Mouse (Mus musculus) intestine, embryonic 15.5 days (tissue): ENCODE measurements at regions not wholly inside any gene's neighbourhood (a gene's known extent, or its start where the extent isn't known, plus 50 kb on each side); places are given as distances from the start of the nearest gene placed in this dataset.

Experiments
- ATAC-seq: fragments of 200-750 bp; cut with Nextera tagmentation; 2 replicates; pipeline ENCODE4 v1.8.0; 2017; ENCODE audit warnings: moderate TSS enrichment, moderate library complexity
- H3K27ac ChIP-seq: fragments of 300-500 bp; sonication (generic); 2 replicates; pipeline ENCODE4 v1.5.1; 2015; ENCODE audit warnings: mild to moderate bottlenecking, inconsistent platforms
- H3K27me3 ChIP-seq: fragments of 300-500 bp; sonication (generic); replicated peaks from 2 replicates; pipeline ENCODE4 v1.6.1; 2015; ENCODE audit warnings: inconsistent platforms
- H3K36me3 ChIP-seq: fragments of 300-500 bp; sonication (generic); 2 replicates; pipeline ENCODE4 v1.6.1; 2015; ENCODE audit warnings: inconsistent platforms
- H3K4me1 ChIP-seq: fragments of 300-500 bp; sonication (generic); replicated peaks from 2 replicates; pipeline ENCODE4 v1.6.1; 2015; ENCODE audit warnings: inconsistent platforms
- H3K4me2 ChIP-seq: fragments of 300-500 bp; sonication (generic); replicated peaks from 2 replicates; pipeline ENCODE4 v1.6.1; 2015; ENCODE audit warnings: mild to moderate bottlenecking, inconsistent platforms
- H3K4me3 ChIP-seq: fragments of 300-500 bp; sonication (generic); replicated peaks from 2 replicates; pipeline ENCODE4 v1.5.1; 2015; ENCODE audit warnings: inconsistent platforms
- H3K9ac ChIP-seq: fragments of 300-500 bp; sonication (generic); 2 replicates; pipeline ENCODE4 v1.6.1; 2015; ENCODE audit warnings: inconsistent platforms
- H3K9me3 ChIP-seq: fragments of 300-500 bp; sonication (generic); 2 replicates; pipeline ENCODE4 v1.6.1; 2016; ENCODE audit warnings: inconsistent platforms
- WGBS: fragments of 180-500 bp; shearing (Covaris S2); methylation state at CpG from one replicate; pipeline ENCODE4 v1.1.7; 2015; 5-methylcytosine and 5-hydroxymethylcytosine counted together

DNA sequence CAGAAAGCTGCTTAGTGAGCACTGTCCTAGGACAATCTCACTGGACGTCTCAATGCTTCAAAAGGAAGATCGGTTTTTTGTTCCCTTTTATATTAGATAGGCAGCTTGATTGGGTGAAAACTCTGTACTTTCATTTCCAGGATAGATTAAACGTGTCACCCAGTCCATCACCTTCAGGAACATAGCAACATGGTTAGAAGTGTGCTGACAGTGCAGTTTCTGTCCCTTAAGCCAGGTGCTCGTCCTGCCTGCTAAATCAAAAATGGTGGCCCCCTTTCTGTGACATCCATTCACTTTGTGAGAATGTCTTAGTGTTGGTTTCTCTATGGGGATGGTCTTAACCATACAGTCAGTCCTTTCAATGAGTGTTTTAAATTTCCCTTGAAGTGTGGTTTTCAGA, 160.9 kb upstream of the Sh3bp4 start:
- Histone ChIP-seq H3K4me3 (no peak overlapping the region), H3K27ac (no peak overlapping the region), H3K27me3 (no peaks in the 10 kb centered on the region), H3K36me3 (no peaks in the 10 kb centered on the region), H3K4me1 (0 out of 2 replicates have a peak, but pooled peaks cover 2% of the 10 kb centered on the region), H3K4me2 (no peak overlapping the region), H3K9ac (no peak overlapping the region), H3K9me3 (no peaks in the 10 kb centered on the region)
- WGBS, result 78% methylated on average over 4 of the region's 4 CpGs
- ATAC-seq, result no peak

- H3K9me3 ChIP-seq, result no peaks in the 10 kb centered on the region
- 85% methylated on average over 6 of the region's 6 CpGs for WGBS
- no peaks in the 10 kb centered on the region for H3K27me3 ChIP-seq
- no peak overlapping the region for H3K27ac ChIP-seq
- H3K4me3 ChIP-seq, result no peak overlapping the region
- H3K36me3 ChIP-seq, result no peaks in the 10 kb centered on the region
- 0 out of 2 replicates have a peak, but pooled peaks cover 2% of the 10 kb centered on the region for H3K4me1 ChIP-seq
- H3K4me2 ChIP-seq, result no peak overlapping the region
- ATAC-seq, result no peak
- no peak overlapping the region for H3K9ac ChIP-seq
These were observed 160.2 kb upstream of the Sh3bp4 start for GRCm38 (mm10) chr1:88909864-88910573.

GRCm38 (mm10) chr1:88911724-88912123, 158.5 kb upstream of the Sh3bp4 start:
- H3K4me1 ChIP-seq, result 0 out of 2 replicates have a peak, but pooled peaks cover 2% of the 10 kb centered on the region
- no peak for ATAC-seq
- no peak overlapping the region for H3K4me2 ChIP-seq
- H3K27me3 ChIP-seq, result no peaks in the 10 kb centered on the region
- 64% methylated on average over 5 of the region's 5 CpGs for WGBS
- H3K4me3 ChIP-seq, result no peak overlapping the region
- no peaks in the 10 kb centered on the region for H3K9me3 ChIP-seq
- no peak overlapping the region for H3K27ac ChIP-seq
- H3K36me3 ChIP-seq, result no peaks in the 10 kb centered on the region
- H3K9ac ChIP-seq, result no peak overlapping the region

DNA sequence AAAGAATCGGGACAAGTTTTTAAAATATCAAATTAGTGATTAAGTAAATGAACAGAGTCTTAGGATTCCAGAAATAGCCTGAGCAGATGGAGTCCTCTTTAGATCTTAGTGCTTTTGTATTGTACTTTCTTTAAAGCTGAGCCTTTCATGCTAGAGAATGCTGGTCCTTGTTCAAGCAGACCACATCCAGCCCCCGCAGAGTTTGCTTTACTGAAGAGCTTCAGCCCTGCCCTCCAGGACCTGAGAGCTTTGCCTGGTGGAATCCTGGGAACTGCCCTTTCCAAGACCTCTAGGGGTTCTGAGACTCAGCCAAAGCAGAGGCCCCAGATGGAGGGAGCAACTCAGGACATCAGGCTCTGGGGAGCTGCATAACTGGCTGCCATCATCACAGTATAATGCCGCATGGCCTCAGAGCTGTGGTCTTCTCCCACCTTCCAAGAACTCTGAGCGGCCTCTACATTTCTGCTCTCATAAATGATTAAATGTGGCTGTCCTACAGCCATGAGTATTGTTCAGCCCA, 153.6 kb upstream of the Sh3bp4 start:
- WGBS, result 83% methylated on average over 4 of the region's 4 CpGs
- H3K27me3 ChIP-seq, result no peaks in the 10 kb centered on the region
- H3K27ac ChIP-seq, result no peak overlapping the region
- H3K9me3 ChIP-seq, result no peaks in the 10 kb centered on the region
- H3K9ac ChIP-seq, result no peak overlapping the region
- no peaks in the 10 kb centered on the region for H3K36me3 ChIP-seq
- H3K4me2 ChIP-seq, result no peak overlapping the region
- no peak for ATAC-seq
- H3K4me3 ChIP-seq, result no peak overlapping the region
- no peaks in the 10 kb centered on the region for H3K4me1 ChIP-seq

DNA sequence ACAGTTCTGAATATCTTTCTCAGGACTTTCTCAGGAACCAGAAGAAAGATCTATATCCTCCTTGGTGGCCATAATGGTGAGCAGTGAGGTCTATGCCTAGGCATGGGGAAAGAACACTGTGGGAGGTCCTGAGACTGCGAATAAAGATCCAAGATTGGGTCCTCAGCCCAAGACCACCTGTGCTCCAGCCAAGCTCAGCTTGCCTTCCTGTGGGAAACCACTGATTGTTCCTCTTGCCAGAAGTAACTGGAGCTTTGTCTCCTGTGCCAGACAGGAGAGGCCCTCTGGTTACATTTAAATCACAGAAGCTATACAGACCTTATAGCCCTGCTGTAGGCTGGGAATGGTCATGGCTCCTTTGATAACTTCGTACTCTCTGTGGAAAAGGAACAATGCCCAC, 148.8 kb upstream of the Sh3bp4 start:
- no peak overlapping the region for H3K4me2 ChIP-seq
- WGBS, result 83% methylated on average over 2 of the region's 2 CpGs
- no peaks in the 10 kb centered on the region for H3K36me3 ChIP-seq
- H3K9ac ChIP-seq, result no peak overlapping the region
- no peak overlapping the region for H3K27ac ChIP-seq
- H3K4me3 ChIP-seq, result no peak overlapping the region
- H3K27me3 ChIP-seq, result no peaks in the 10 kb centered on the region
- H3K4me1 ChIP-seq, result 0 out of 2 replicates have a peak, but pooled peaks cover 3% of the 10 kb centered on the region
- ATAC-seq, result no peak
- no peaks in the 10 kb centered on the region for H3K9me3 ChIP-seq

- H3K4me3 ChIP-seq, result no peak overlapping the region
- 60% methylated on average over 7 of the region's 7 CpGs for WGBS
- no peak overlapping the region for H3K4me2 ChIP-seq
- H3K4me1 ChIP-seq, result 0 out of 2 replicates have a peak, but pooled peaks cover 3% of the 10 kb centered on the region
- H3K27ac ChIP-seq, result no peak overlapping the region
- H3K27me3 ChIP-seq, result no peaks in the 10 kb centered on the region
- H3K36me3 ChIP-seq, result no peaks in the 10 kb centered on the region
- ATAC-seq, result peak; percentile 81
- H3K9me3 ChIP-seq, result no peaks in the 10 kb centered on the region
- H3K9ac ChIP-seq, result no peak overlapping the region
These were observed 146.2 kb upstream of the Sh3bp4 start for GRCm38 (mm10) chr1:88923791-88924581.

- no peaks in the 10 kb centered on the region for H3K4me1 ChIP-seq
- no peak overlapping the region for H3K4me2 ChIP-seq
- ATAC-seq, result no peak
- no peaks in the 10 kb centered on the region for H3K9me3 ChIP-seq
- 78% methylated on average over 1 of the region's 1 CpGs for WGBS
- H3K36me3 ChIP-seq, result no peaks in the 10 kb centered on the region
- H3K27me3 ChIP-seq, result no peaks in the 10 kb centered on the region
- no peak overlapping the region for H3K4me3 ChIP-seq
- H3K27ac ChIP-seq, result no peak overlapping the region
- no peak overlapping the region for H3K9ac ChIP-seq
These were observed 135.0 kb upstream of the Sh3bp4 start for GRCm38 (mm10) chr1:88935191-88935590.

GRCm38 (mm10) chr1:88935779-88936178, 134.4 kb upstream of the Sh3bp4 start:
- H3K27me3 ChIP-seq, result no peaks in the 10 kb centered on the region
- H3K4me1 ChIP-seq, result no peaks in the 10 kb centered on the region
- no peaks in the 10 kb centered on the region for H3K36me3 ChIP-seq
- H3K9ac ChIP-seq, result no peak overlapping the region
- H3K27ac ChIP-seq, result no peak overlapping the region
- H3K4me3 ChIP-seq, result no peak overlapping the region
- H3K4me2 ChIP-seq, result no peak overlapping the region
- no peak for ATAC-seq
- 67% methylated on average over 3 of the region's 3 CpGs for WGBS
- H3K9me3 ChIP-seq, result no peaks in the 10 kb centered on the region

DNA sequence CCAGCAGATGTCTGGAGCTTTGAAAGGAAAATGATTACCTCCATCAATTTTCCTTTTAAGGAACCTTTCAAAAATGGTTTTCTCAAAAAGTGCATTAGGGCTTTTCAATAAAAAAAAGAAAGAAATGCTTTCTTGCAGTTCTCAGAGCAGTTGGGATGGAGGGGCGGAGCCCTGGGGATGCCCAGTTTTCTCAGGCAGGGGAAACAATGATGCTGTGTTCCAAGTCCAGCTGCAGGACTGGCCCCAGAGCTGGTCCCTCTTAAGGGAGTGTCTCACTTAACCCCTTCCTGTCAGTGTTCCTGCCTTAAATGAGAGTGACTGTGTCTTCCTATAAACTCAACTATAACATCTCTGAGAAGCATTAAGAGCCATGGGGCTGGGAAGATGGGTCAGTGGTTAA, 132.9 kb upstream of the Sh3bp4 start:
- H3K27ac ChIP-seq, result no peak overlapping the region
- H3K9ac ChIP-seq, result no peak overlapping the region
- H3K27me3 ChIP-seq, result no peaks in the 10 kb centered on the region
- H3K9me3 ChIP-seq, result no peaks in the 10 kb centered on the region
- H3K4me2 ChIP-seq, result no peak overlapping the region
- H3K4me1 ChIP-seq, result no peaks in the 10 kb centered on the region
- no peak overlapping the region for H3K4me3 ChIP-seq
- 66% methylated on average over 1 of the region's 1 CpGs for WGBS
- no peaks in the 10 kb centered on the region for H3K36me3 ChIP-seq
- ATAC-seq, result peak; percentile 67; the same call in 1 of the 2 replicates

DNA sequence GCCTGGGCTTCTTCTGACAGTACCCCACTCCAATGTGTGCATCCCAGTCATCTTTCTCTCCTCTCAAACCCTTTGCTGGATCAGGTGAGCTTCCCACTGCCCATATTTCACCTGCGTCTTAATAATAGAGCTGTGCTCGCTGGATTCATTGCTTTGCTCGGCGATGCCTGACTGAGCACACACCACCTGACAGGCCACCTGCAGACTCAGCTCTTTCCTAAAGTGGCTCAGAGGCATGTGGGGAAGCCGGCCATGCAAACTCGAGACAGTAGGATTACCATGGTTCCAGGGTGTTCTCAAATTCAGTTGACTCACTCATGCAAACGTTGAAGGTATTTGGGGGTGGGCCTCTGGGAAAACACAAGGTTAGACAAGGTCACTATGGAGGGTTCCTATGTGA, 131.8 kb upstream of the Sh3bp4 start:
- Histone ChIP-seq H3K27ac (no peak overlapping the region), H3K4me1 (no peaks in the 10 kb centered on the region), H3K4me2 (no peak overlapping the region), H3K4me3 (no peak overlapping the region), H3K36me3 (no peaks in the 10 kb centered on the region), H3K27me3 (no peaks in the 10 kb centered on the region), H3K9me3 (no peaks in the 10 kb centered on the region), H3K9ac (no peak overlapping the region)
- no peak for ATAC-seq
- WGBS, result 79% methylated on average over 7 of the region's 7 CpGs

DNA sequence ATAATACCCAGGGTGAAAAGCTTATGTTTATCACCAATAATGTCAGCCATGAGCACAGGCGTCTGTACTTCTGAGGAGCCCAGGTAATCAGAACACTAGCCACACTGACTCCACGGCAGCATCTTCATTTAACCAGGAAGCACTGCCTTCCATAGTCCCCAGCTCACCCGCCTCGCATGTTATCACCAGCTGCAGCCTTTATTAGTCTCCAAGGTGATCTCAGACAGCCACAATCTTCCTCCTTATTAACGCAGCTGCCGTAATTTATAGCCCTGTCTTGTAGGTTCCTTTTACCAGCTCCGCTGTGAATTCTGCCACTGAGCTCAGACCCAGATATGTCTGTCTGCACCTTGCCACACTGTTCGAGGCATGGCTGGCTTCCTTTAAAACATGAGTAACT, 127.2 kb upstream of the Sh3bp4 start:
- Histone ChIP-seq H3K9ac (no peak overlapping the region), H3K9me3 (no peaks in the 10 kb centered on the region), H3K4me2 (no peak overlapping the region), H3K27ac (no peak overlapping the region), H3K4me3 (no peak overlapping the region), H3K4me1 (no peaks in the 10 kb centered on the region), H3K36me3 (no peaks in the 10 kb centered on the region), H3K27me3 (no peaks in the 10 kb centered on the region)
- 43% methylated on average over 8 of the region's 8 CpGs for WGBS
- ATAC-seq, result no peak

GRCm38 (mm10) chr1:88945868-88946267, 124.3 kb upstream of the Sh3bp4 start:
- Histone ChIP-seq H3K4me2 (no peak overlapping the region), H3K4me3 (no peak overlapping the region), H3K27ac (no peak overlapping the region), H3K4me1 (no peaks in the 10 kb centered on the region), H3K9me3 (no peaks in the 10 kb centered on the region), H3K36me3 (no peaks in the 10 kb centered on the region), H3K27me3 (no peaks in the 10 kb centered on the region), H3K9ac (no peak overlapping the region)
- 92% methylated on average over 10 of the region's 10 CpGs for WGBS
- ATAC-seq, result no peak
